Mouse (Mus musculus) layer of hippocampus, adult 6 months (tissue): Measurements from ENCODE around the gene Cldn22. TPM values are rescaled to one million over a fixed set of nuclear protein-coding genes. Genes with fewer than 3 reads are reported as not detected.

Source experiments
- long read RNA-seq, 2 experiments: library from polyadenylated mRNA; unstranded; transcript quantifications; one replicate each; pipeline ENCODE4 v2.0.0; 2019 to 2020
- polyA plus RNA-seq: library from polyadenylated mRNA; unstranded; fragments of <200 nt; fragmentation: Nextera tagmentation; gene quantifications from 2 replicates; pipeline ENCODE4 v1.2.3, GENCODE M21; 2021

Gene Cldn22
- polyA plus RNA-seq, result 6.5 and 6.9 TPM in 2 replicates
- long read RNA-seq, experiment 1, transcript Cldn22-201 (1 exons, 995 nt), result major isoform, 7 of 7 reads
- long read RNA-seq, experiment 1, partial matches to known transcripts, result 0 of 7 reads
- long read RNA-seq, experiment 1, other reads (novel, unspliced or antisense), result 0 of 7 reads
- long read RNA-seq, experiment 2, partial matches to known transcripts, result 0 of 5 reads
- long read RNA-seq, experiment 2, other reads (novel, unspliced or antisense), result 2 of 5 reads

GRCm38 (mm10) chr8:47824182-47824581, at the start of gene Cldn22:
Gene Cldn22 (plus strand): TSS chr8:47824482.

DNA sequence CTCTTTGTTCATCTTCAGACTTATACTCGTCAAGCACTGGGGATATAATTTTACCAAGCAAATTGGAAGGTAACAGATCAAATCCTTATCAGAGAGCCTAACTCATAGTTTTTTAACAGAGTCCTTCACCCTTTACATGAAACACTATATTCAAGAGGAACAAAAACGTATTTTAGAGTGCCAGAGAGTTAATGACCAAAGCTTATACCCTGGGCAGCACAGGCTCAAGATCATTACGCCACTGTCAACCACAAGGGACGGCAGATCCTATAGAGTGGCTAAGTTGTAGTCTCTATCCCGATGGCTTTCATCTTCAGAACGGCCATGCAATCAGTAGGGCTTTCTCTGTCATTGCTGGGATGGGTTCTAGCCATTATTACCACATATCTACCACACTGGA, 2.4 kb upstream of the Cldn22 start, which contains the start of gene Cldn24:
Gene Cldn24 (plus strand): TSS at position 301 of the 400 bp plus-strand sequence.

Other genes starting within 250 kb of the Cldn22 start
- 5.7 and 6.8 TPM in 2 replicates for gene Ing2, start 148.9 kb upstream of the Cldn22 start, polyA plus RNA-seq
- gene Cdkn2aip, start 110.5 kb upstream of the Cldn22 start, polyA plus RNA-seq, result 8.5 and 10.7 TPM in 2 replicates
- gene Cldn24, start 2.3 kb upstream of the Cldn22 start, polyA plus RNA-seq, result not detected in 2 replicates
- 3.6 and 3.7 TPM in 2 replicates for gene Wwc2, start 166.4 kb downstream of the Cldn22 start, polyA plus RNA-seq